Mouse (Mus musculus) heart, embryonic 16.5 days (tissue): ENCODE results near the gene Swsap1. TPM values are rescaled to one million over a fixed set of nuclear protein-coding genes. Genes with fewer than 3 reads are reported as not detected.

Experiments used
- ATAC-seq: fragments of 200-750 bp; cut with Nextera tagmentation; replicated peaks from 2 replicates; pipeline ENCODE4 v1.8.0; 2017; ENCODE audit warnings: moderate number of reproducible peaks; ENCODE audit not compliant: insufficient read depth, low FRiP score; ENCODE audit errors: extremely low read depth
- H3K27ac ChIP-seq: fragments of 300-500 bp; sonication (generic); 2 replicates; pipeline ENCODE4 v1.5.1; 2014; ENCODE audit warnings: mild to moderate bottlenecking, low read length, control low read depth, moderate library complexity
- H3K27me3 ChIP-seq: fragments of 300-500 bp; sonication (generic); 2 replicates; pipeline ENCODE4 v1.6.1; 2014; ENCODE audit warnings: low read length, mixed read lengths; ENCODE audit not compliant: control insufficient read depth, insufficient read depth
- H3K36me3 ChIP-seq: fragments of 300-500 bp; sonication (generic); 2 replicates; pipeline ENCODE4 v1.6.1; 2014; ENCODE audit not compliant: control insufficient read depth, insufficient read depth
- H3K4me1 ChIP-seq: fragments of 300-500 bp; sonication (generic); 2 replicates; pipeline ENCODE4 v1.6.1; 2014; ENCODE audit warnings: low read length, mixed read lengths; ENCODE audit not compliant: control insufficient read depth, insufficient read depth
- H3K4me2 ChIP-seq: fragments of 300-500 bp; sonication (generic); 2 replicates; pipeline ENCODE4 v1.6.1; 2014; ENCODE audit warnings: low read depth, mild to moderate bottlenecking, control low read depth, low read length
- H3K4me3 ChIP-seq: fragments of 300-500 bp; sonication (generic); 2 replicates; pipeline ENCODE4 v1.5.1; 2014; ENCODE audit warnings: mild to moderate bottlenecking, control low read depth, low read length
- H3K9ac ChIP-seq: fragments of 300-500 bp; sonication (generic); 2 replicates; pipeline ENCODE4 v1.6.1; 2014; ENCODE audit warnings: low read length, control low read depth
- H3K9me3 ChIP-seq: fragments of 300-500 bp; sonication (generic); replicated peaks from 2 replicates; pipeline ENCODE4 v1.6.1; 2016; ENCODE audit warnings: low read length; ENCODE audit not compliant: control insufficient read depth
- WGBS: fragments of 180-500 bp; shearing (Covaris S2); extraction: QIAGEN DNeasy Blood & Tissue Kit; methylation state at CpG from one replicate; pipeline ENCODE4 v1.1.7; 2014; 5-methylcytosine and 5-hydroxymethylcytosine counted together
- polyA plus RNA-seq: library from polyadenylated mRNA; unstranded; fragments of >200 nt; fragmentation: Nextera tagmentation; extraction: Ambion mirVana; gene quantifications from 2 replicates; pipeline ENCODE4 v1.2.1, GENCODE M21; 2015

The Swsap1 gene
- polyA plus RNA-seq, 1 experiment from 2014 or later: 4.4 TPM

- no peaks in the 10 kb centered on the region for H3K9me3 ChIP-seq
- H3K4me2 ChIP-seq: peak within 1 kb of the TSS; percentile 75
- H3K9ac ChIP-seq: peak within 1 kb of the TSS; percentile 64
- peak within 1 kb of the TSS; percentile 56 for H3K4me3 ChIP-seq
- H3K36me3 ChIP-seq: no peaks in the 10 kb centered on the region
- H3K27ac ChIP-seq: no peak within 1 kb of the TSS
- H3K27me3 ChIP-seq: peaks cover 73% of the 10 kb centered on the region
- 2% methylated on average over 42 of the region's 42 CpGs for WGBS
- peak; percentile 67 for ATAC-seq
- peaks cover 13% of the 10 kb centered on the region for H3K4me1 ChIP-seq
Observed at GRCm38 (mm10) chr9:21989230-21990110, 33.9 kb downstream of the Swsap1 start, which contains the start of gene Rgl3. Gene Rgl3 (minus strand): TSS chr9:21989446.

GRCm38 (mm10) chr9:21992227-21992626 is 36.7 kb downstream of the Swsap1 start:
- 63% methylated on average over 4 of the region's 4 CpGs for WGBS
- Histone ChIP-seq H3K27me3 (peaks cover 59% of the 10 kb centered on the region), H3K36me3 (no peaks in the 10 kb centered on the region), H3K9me3 (peaks cover 3% of the 10 kb centered on the region; the same call in 1 of the 2 replicates), H3K4me3 (no peak overlapping the region), H3K4me2 (no peak overlapping the region), H3K9ac (no peak overlapping the region), H3K4me1 (peaks cover 13% of the 10 kb centered on the region), H3K27ac (no peak overlapping the region)
- ATAC-seq: no peak

- Histone ChIP-seq H3K4me2 (no peak overlapping the region), H3K27me3 (peaks cover 25% of the 10 kb centered on the region), H3K4me1 (no peaks in the 10 kb centered on the region), H3K27ac (no peak overlapping the region), H3K9me3 (peaks cover 3% of the 10 kb centered on the region; the same call in 1 of the 2 replicates), H3K36me3 (no peaks in the 10 kb centered on the region), H3K9ac (no peak overlapping the region), H3K4me3 (no peak overlapping the region)
- ATAC-seq: no peak
- 75% methylated on average over 3 of the region's 3 CpGs for WGBS
Observed at GRCm38 (mm10) chr9:21996178-21996867, 40.8 kb downstream of the Swsap1 start.

GRCm38 (mm10) chr9:22000296-22000695 is 44.7 kb downstream of the Swsap1 start:
- H3K36me3 ChIP-seq: peaks cover 3% of the 10 kb centered on the region; the same call in 1 of the 2 replicates
- WGBS: 88% methylated on average over 6 of the region's 6 CpGs
- H3K4me1 ChIP-seq: peaks cover 12% of the 10 kb centered on the region
- no peak overlapping the region for H3K4me2 ChIP-seq
- no peak overlapping the region for H3K27ac ChIP-seq
- no peak overlapping the region for H3K9ac ChIP-seq
- H3K27me3 ChIP-seq: peaks cover 4% of the 10 kb centered on the region
- no peak for ATAC-seq
- no peak overlapping the region for H3K4me3 ChIP-seq
- H3K9me3 ChIP-seq: peaks cover 3% of the 10 kb centered on the region; the same call in 1 of the 2 replicates

GRCm38 (mm10) chr9:22001633-22002032 is 46.1 kb downstream of the Swsap1 start:
- no peak overlapping the region for H3K9ac ChIP-seq
- peaks cover 10% of the 10 kb centered on the region for H3K36me3 ChIP-seq
- H3K27ac ChIP-seq: no peak overlapping the region
- no peaks in the 10 kb centered on the region for H3K9me3 ChIP-seq
- H3K4me3 ChIP-seq: no peak overlapping the region
- peaks cover 12% of the 10 kb centered on the region for H3K4me1 ChIP-seq
- ATAC-seq: no peak
- H3K27me3 ChIP-seq: peaks cover 4% of the 10 kb centered on the region
- 85% methylated on average over 4 of the region's 4 CpGs for WGBS
- H3K4me2 ChIP-seq: no peak overlapping the region

- peak within 1 kb of the TSS; percentile 44 for H3K27ac ChIP-seq
- H3K4me1 ChIP-seq: peaks cover 12% of the 10 kb centered on the region
- no peaks in the 10 kb centered on the region for H3K9me3 ChIP-seq
- H3K4me2 ChIP-seq: peak within 1 kb of the TSS; percentile 91
- ATAC-seq: peak; percentile 99
- peak within 1 kb of the TSS; percentile 73 for H3K9ac ChIP-seq
- WGBS: 6% methylated on average over 57 of the region's 57 CpGs
- peaks cover 4% of the 10 kb centered on the region for H3K27me3 ChIP-seq
- H3K36me3 ChIP-seq: peaks cover 14% of the 10 kb centered on the region
- H3K4me3 ChIP-seq: peak within 1 kb of the TSS; percentile 68
Observed at GRCm38 (mm10) chr9:22002194-22003162, 46.9 kb downstream of the Swsap1 start, which contains the start of the genes Ccdc151 and Prkcsh. Gene Ccdc151 (minus strand): TSS chr9:22002634. Gene Prkcsh (plus strand): TSS chr9:22002806.

GRCm38 (mm10) chr9:22003163-22003554 is 47.6 kb downstream of the Swsap1 start:
- Histone ChIP-seq H3K4me2 (peak overlapping the region; percentile 91), H3K9ac (peak overlapping the region; percentile 73), H3K4me3 (peak overlapping the region; percentile 68), H3K4me1 (peaks cover 12% of the 10 kb centered on the region), H3K36me3 (peaks cover 16% of the 10 kb centered on the region), H3K27ac (peak overlapping the region; percentile 44), H3K27me3 (no peaks in the 10 kb centered on the region), H3K9me3 (no peaks in the 10 kb centered on the region)
- under 1% methylated on average over 18 of the region's 18 CpGs for WGBS
- ATAC-seq: peak; percentile 7; the same call in 1 of the 2 replicates

GRCm38 (mm10) chr9:22004546-22004945 is 49.0 kb downstream of the Swsap1 start:
- Histone ChIP-seq H3K9me3 (no peaks in the 10 kb centered on the region), H3K9ac (no peak overlapping the region), H3K4me2 (no peak overlapping the region), H3K27ac (no peak overlapping the region), H3K36me3 (peaks cover 25% of the 10 kb centered on the region), H3K27me3 (no peaks in the 10 kb centered on the region), H3K4me3 (no peak overlapping the region), H3K4me1 (peaks cover 12% of the 10 kb centered on the region)
- WGBS: 88% methylated on average over 12 of the region's 12 CpGs
- ATAC-seq: no peak
